Mouse (Mus musculus) lung, adult 10 weeks (tissue): ENCODE data around the gene Atxn1l. TPM values are rescaled to one million over a fixed set of nuclear protein-coding genes. Genes with fewer than 3 reads are reported as not detected.

Source experiments
- polyA plus RNA-seq: library from polyadenylated mRNA; stranded (reverse); fragments of 350-450 nt; fragmentation: Illumina TruSeq; extraction: RNeasy Lipid Tissue Mini Kit (QIAGEN cat#74804); gene quantifications from one replicate; pipeline ENCODE4 v1.2.3, GENCODE M21; 2014; ENCODE audit warnings: low read depth, low replicate concordance; ENCODE audit not compliant: insufficient read depth

Gene Atxn1l
- 7.5 TPM for polyA plus RNA-seq

DNA sequence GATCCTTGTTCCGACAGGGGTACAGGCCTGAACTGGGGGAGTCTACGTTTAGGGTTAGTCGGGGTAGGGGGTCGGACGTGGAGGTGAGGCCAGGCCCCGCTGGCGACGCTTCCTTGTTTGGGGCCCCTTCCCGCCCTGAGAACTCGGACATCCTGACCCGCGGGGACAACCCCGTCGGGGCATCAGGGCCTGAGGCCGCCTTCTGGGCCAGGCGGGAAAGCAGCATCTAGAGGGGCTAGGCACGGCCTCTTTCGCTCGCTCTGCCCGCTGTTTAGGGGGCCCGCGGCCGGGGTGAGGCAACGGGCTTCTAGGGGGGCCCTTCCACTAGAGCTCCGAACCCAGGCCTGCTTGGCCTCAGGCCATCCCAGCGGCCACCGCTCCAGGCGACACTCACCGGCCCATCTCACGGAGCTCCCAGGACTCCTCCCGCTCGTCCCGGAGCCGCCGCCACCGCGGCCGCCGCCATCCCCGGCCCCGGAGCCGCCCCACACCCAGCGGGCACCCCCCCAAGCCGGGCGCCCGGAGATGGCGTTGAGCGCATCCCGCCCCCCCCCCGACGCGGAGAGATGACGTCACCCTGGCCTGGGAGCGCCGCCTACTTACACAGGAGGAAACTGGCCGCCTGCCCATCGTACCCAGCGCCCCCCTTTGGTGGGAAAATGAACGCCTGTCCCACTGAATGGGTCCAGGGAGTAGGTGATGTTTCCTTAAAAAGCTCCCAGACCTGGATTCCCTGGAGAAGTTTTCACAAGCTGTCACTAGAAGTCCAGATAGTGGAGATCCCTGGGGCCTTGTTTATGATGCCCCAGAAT lies at the start of gene Atxn1l:
Atxn1l (minus strand) TSS at position 503 of the 812 bp plus-strand sequence.

GRCm38 (mm10) chr8:109778280-109778977 lies 40.9 kb upstream of the Atxn1l start, which contains the start of gene Ap1g1:
Ap1g1 (plus strand) TSS chr8:109778554.

DNA sequence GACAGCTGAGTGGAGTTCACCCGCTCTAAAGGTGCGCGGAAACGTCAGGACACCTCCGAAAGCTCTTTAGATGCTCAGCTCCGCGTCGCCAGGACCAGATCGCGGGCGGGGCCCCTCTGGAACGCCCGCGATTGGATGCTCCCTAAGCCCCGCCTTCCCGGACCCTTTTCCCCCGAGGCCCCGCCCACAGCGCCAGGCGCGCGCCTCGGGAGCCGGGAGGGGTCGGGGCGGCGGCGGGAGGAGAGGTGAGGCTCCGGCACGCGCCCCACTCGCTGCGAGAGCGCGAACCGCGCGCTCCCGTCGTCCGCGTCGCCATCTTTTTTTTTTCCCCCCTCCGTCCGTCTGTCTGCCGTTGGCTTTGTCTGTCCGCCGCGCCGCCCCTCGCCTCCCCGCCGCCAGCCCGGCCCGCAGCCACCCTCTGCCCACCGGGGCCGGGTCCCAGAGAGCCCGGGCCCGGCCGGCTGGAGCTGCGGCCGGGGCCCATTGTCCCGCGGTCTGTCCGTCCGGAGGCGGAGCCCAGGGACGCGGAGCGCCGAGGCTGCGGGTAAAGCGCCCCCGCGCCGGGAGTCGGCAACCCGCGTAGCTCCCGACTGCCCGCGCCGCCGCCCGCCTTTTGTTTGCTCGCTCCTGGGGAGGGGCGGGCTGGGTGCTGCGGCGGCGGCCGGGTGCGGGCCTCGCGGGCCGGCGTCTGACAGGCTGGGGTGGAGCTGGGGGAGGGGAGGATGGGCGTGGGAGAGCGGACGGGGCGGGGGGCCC lies 32.0 kb downstream of the Atxn1l start, which contains the start of gene Zfp821:
Zfp821 (plus strand) TSS at position 227 of the 756 bp plus-strand sequence.

GRCm38 (mm10) chr8:109693146-109693900 lies 44.2 kb downstream of the Atxn1l start, which contains the start of gene Ist1:
Ist1 (minus strand) TSS chr8:109693260.

Other genes with a start within 250 kb of the Atxn1l start
- gene Pmfbp1, start 243.7 kb downstream of the Atxn1l start, polyA plus RNA-seq: not detected
- 11.2 TPM for gene Dhx38, start 171.9 kb downstream of the Atxn1l start, polyA plus RNA-seq
- 9.9 TPM for gene Txnl4b, start 171.8 kb downstream of the Atxn1l start, polyA plus RNA-seq
- gene Hp, start 158.6 kb downstream of the Atxn1l start, polyA plus RNA-seq: 1,373 TPM
- 12.3 TPM for gene Dhodh, start 129.1 kb downstream of the Atxn1l start, polyA plus RNA-seq
- not detected for gene Pkd1l3, start 123.2 kb downstream of the Atxn1l start, polyA plus RNA-seq
- gene Ist1, start 44.5 kb downstream of the Atxn1l start, polyA plus RNA-seq: 55.1 TPM
- gene Zfp821, start 32.2 kb downstream of the Atxn1l start, polyA plus RNA-seq: 10.9 TPM
- 38.2 TPM for gene Ap1g1, start 40.8 kb upstream of the Atxn1l start, polyA plus RNA-seq
- gene Phlpp2, start 130.8 kb upstream of the Atxn1l start, polyA plus RNA-seq: 1.9 TPM
- 4.8 TPM for gene Marveld3, start 224.5 kb upstream of the Atxn1l start, polyA plus RNA-seq